Mouse (Mus musculus): ENCODE data around the gene Scnn1a. TPM values are rescaled to one million over a fixed set of nuclear protein-coding genes. Genes with fewer than 3 reads are reported as not detected.
A peak's percentile ranks its signal among the peaks of the same experiment; 100 is the strongest.

Scnn1a gene
- polyA plus RNA-seq, 1 experiment from 2014 or later: 5.2 TPM

- no peaks in the 10 kb centered on the region for H3K27me3 ChIP-seq
- 0 out of 2 replicates have a peak overlapping the region, but pooled peaks have one; percentile 0 for H3K9ac ChIP-seq
- H3K4me3 ChIP-seq: peak overlapping the region; percentile 11
- peaks cover 59% of the 10 kb centered on the region for H3K4me1 ChIP-seq
- peak; percentile 46; the same call in 1 of the 2 replicates for ATAC-seq (ENCODE audit: insufficient number of reproducible peaks, low FRiP score, low TSS enrichment, low read depth)
- peak overlapping the region; percentile 33 for H3K4me2 ChIP-seq
- H3K36me3 ChIP-seq: peaks cover 26% of the 10 kb centered on the region
- no peaks in the 10 kb centered on the region for H3K9me3 ChIP-seq
- H3K27ac ChIP-seq: peak overlapping the region; percentile 54
- 10% methylated on average over 14 of the region's 14 CpGs for whole genome bisulfite sequencing
These were observed 34.1 kb downstream of the Scnn1a start for GRCm38 (mm10) chr6:125354352-125355151.

- H3K27me3 ChIP-seq: no peaks in the 10 kb centered on the region
- peak overlapping the region; percentile 54 for H3K27ac ChIP-seq
- ATAC-seq (ENCODE audit: insufficient number of reproducible peaks, low FRiP score, low TSS enrichment, low read depth): no peak
- WGBS: 7% methylated on average over 10 of the region's 10 CpGs
- H3K4me3 ChIP-seq: peak overlapping the region; percentile 11
- no peak overlapping the region for H3K9ac ChIP-seq
- peak overlapping the region; percentile 33 for H3K4me2 ChIP-seq
- peaks cover 58% of the 10 kb centered on the region for H3K4me1 ChIP-seq
- peaks cover 33% of the 10 kb centered on the region for H3K36me3 ChIP-seq
- no peaks in the 10 kb centered on the region for H3K9me3 ChIP-seq
These were observed 34.8 kb downstream of the Scnn1a start for GRCm38 (mm10) chr6:125355197-125355741.

- Histone ChIP-seq H3K9ac (no peak overlapping the region), H3K4me3 (no peak overlapping the region), H3K4me1 (peaks cover 55% of the 10 kb centered on the region), H3K36me3 (peaks cover 43% of the 10 kb centered on the region), H3K27me3 (no peaks in the 10 kb centered on the region), H3K9me3 (no peaks in the 10 kb centered on the region), H3K27ac (no peak overlapping the region), H3K4me2 (no peak overlapping the region)
- 28% methylated on average over 8 of the region's 8 CpGs for WGBS
- no peak for ATAC-seq (ENCODE audit: insufficient number of reproducible peaks, low FRiP score, low TSS enrichment, low read depth)
These were observed 35.8 kb downstream of the Scnn1a start for GRCm38 (mm10) chr6:125356264-125356663.

GRCm38 (mm10) chr6:125357334-125357733, 36.9 kb downstream of the Scnn1a start:
- H3K9me3 ChIP-seq: no peaks in the 10 kb centered on the region
- no peak overlapping the region for H3K4me2 ChIP-seq
- H3K4me1 ChIP-seq: peaks cover 48% of the 10 kb centered on the region
- H3K9ac ChIP-seq: no peak overlapping the region
- H3K36me3 ChIP-seq: peaks cover 54% of the 10 kb centered on the region
- H3K4me3 ChIP-seq: no peak overlapping the region
- ATAC-seq (ENCODE audit: insufficient number of reproducible peaks, low FRiP score, low TSS enrichment, low read depth): no peak
- H3K27me3 ChIP-seq: peaks cover 1% of the 10 kb centered on the region; the same call in 1 of the 2 replicates
- H3K27ac ChIP-seq: no peak overlapping the region
- WGBS: 73% methylated on average over 15 of the region's 15 CpGs

- 45% methylated on average over 9 of the region's 9 CpGs for WGBS
- ATAC-seq (ENCODE audit: insufficient number of reproducible peaks, low FRiP score, low TSS enrichment, low read depth): no peak
These were observed 39.5 kb downstream of the Scnn1a start for GRCm38 (mm10) chr6:125359999-125360398.

GRCm38 (mm10) chr6:125360846-125361245, 40.4 kb downstream of the Scnn1a start:
- no peaks in the 10 kb centered on the region for H3K9me3 ChIP-seq
- no peak overlapping the region for H3K9ac ChIP-seq
- peaks cover 59% of the 10 kb centered on the region for H3K36me3 ChIP-seq
- 64% methylated on average over 9 of the region's 9 CpGs for WGBS
- H3K4me3 ChIP-seq: no peak overlapping the region
- no peak overlapping the region for H3K27ac ChIP-seq
- H3K27me3 ChIP-seq: peaks cover 8% of the 10 kb centered on the region; the same call in 1 of the 2 replicates
- H3K4me2 ChIP-seq: no peak overlapping the region
- H3K4me1 ChIP-seq: peaks cover 31% of the 10 kb centered on the region
- ATAC-seq (ENCODE audit: insufficient number of reproducible peaks, low FRiP score, low TSS enrichment, low read depth): no peak

More at GRCm38 (mm10) chr6:125359999-125360398, 39.5 kb downstream of the Scnn1a start:
- H3K9ac ChIP-seq: no peak overlapping the region
- no peak overlapping the region for H3K4me2 ChIP-seq
- H3K4me3 ChIP-seq: no peak overlapping the region
- peaks cover 8% of the 10 kb centered on the region; the same call in 1 of the 2 replicates for H3K27me3 ChIP-seq
- H3K9me3 ChIP-seq: no peaks in the 10 kb centered on the region
- peaks cover 59% of the 10 kb centered on the region for H3K36me3 ChIP-seq
- no peak overlapping the region for H3K27ac ChIP-seq
- peaks cover 39% of the 10 kb centered on the region for H3K4me1 ChIP-seq

GRCm38 (mm10) chr6:125361467-125362291, 41.2 kb downstream of the Scnn1a start:
- Histone ChIP-seq H3K4me3 (no peak overlapping the region), H3K4me1 (peaks cover 25% of the 10 kb centered on the region), H3K36me3 (peaks cover 59% of the 10 kb centered on the region), H3K27me3 (peaks cover 8% of the 10 kb centered on the region; the same call in 1 of the 2 replicates), H3K4me2 (no peak overlapping the region), H3K9me3 (no peaks in the 10 kb centered on the region), H3K9ac (no peak overlapping the region), H3K27ac (no peak overlapping the region)
- WGBS: 43% methylated on average over 38 of the region's 38 CpGs
- ATAC-seq (ENCODE audit: insufficient number of reproducible peaks, low FRiP score, low TSS enrichment, low read depth): no peak

GRCm38 (mm10) chr6:125363021-125363420, 42.6 kb downstream of the Scnn1a start:
- Histone ChIP-seq H3K4me3 (no peak overlapping the region), H3K4me2 (no peak overlapping the region), H3K9ac (no peak overlapping the region), H3K9me3 (no peaks in the 10 kb centered on the region), H3K36me3 (peaks cover 48% of the 10 kb centered on the region), H3K27me3 (peaks cover 8% of the 10 kb centered on the region; the same call in 1 of the 2 replicates), H3K4me1 (peaks cover 30% of the 10 kb centered on the region), H3K27ac (no peak overlapping the region)
- ATAC-seq (ENCODE audit: insufficient number of reproducible peaks, low FRiP score, low TSS enrichment, low read depth): no peak
- 34% methylated on average over 15 of the region's 15 CpGs for WGBS

- Histone ChIP-seq H3K27me3 (peaks cover 8% of the 10 kb centered on the region; the same call in 1 of the 2 replicates), H3K9ac (no peak overlapping the region), H3K9me3 (no peaks in the 10 kb centered on the region), H3K27ac (no peak overlapping the region), H3K4me1 (peaks cover 34% of the 10 kb centered on the region), H3K4me2 (no peak overlapping the region), H3K4me3 (no peak overlapping the region), H3K36me3 (peaks cover 42% of the 10 kb centered on the region)
- ATAC-seq (ENCODE audit: insufficient number of reproducible peaks, low FRiP score, low TSS enrichment, low read depth): no peak
- 26% methylated on average over 23 of the region's 23 CpGs for WGBS
These were observed 43.2 kb downstream of the Scnn1a start for GRCm38 (mm10) chr6:125363451-125364242.

GRCm38 (mm10) chr6:125364448-125364847, 44.0 kb downstream of the Scnn1a start:
- Histone ChIP-seq H3K27me3 (peaks cover 8% of the 10 kb centered on the region; the same call in 1 of the 2 replicates), H3K9me3 (no peaks in the 10 kb centered on the region), H3K9ac (no peak overlapping the region), H3K36me3 (peaks cover 34% of the 10 kb centered on the region), H3K4me1 (peaks cover 38% of the 10 kb centered on the region), H3K27ac (no peak overlapping the region), H3K4me2 (no peak overlapping the region), H3K4me3 (no peak overlapping the region)
- WGBS: 8% methylated on average over 8 of the region's 8 CpGs
- ATAC-seq (ENCODE audit: insufficient number of reproducible peaks, low FRiP score, low TSS enrichment, low read depth): no peak

GRCm38 (mm10) chr6:125365522-125365921, 45.1 kb downstream of the Scnn1a start:
- no peaks in the 10 kb centered on the region for H3K9me3 ChIP-seq
- H3K27ac ChIP-seq: no peak overlapping the region
- no peak overlapping the region for H3K4me3 ChIP-seq
- H3K27me3 ChIP-seq: peaks cover 8% of the 10 kb centered on the region; the same call in 1 of the 2 replicates
- H3K4me1 ChIP-seq: peaks cover 38% of the 10 kb centered on the region
- ATAC-seq (ENCODE audit: insufficient number of reproducible peaks, low FRiP score, low TSS enrichment, low read depth): no peak
- H3K36me3 ChIP-seq: peaks cover 23% of the 10 kb centered on the region
- 84% methylated on average over 5 of the region's 5 CpGs for WGBS
- no peak overlapping the region for H3K9ac ChIP-seq
- H3K4me2 ChIP-seq: no peak overlapping the region
